Mouse (Mus musculus): ENCODE results near the gene Ptrh1.

Gene Ptrh1

DNA sequence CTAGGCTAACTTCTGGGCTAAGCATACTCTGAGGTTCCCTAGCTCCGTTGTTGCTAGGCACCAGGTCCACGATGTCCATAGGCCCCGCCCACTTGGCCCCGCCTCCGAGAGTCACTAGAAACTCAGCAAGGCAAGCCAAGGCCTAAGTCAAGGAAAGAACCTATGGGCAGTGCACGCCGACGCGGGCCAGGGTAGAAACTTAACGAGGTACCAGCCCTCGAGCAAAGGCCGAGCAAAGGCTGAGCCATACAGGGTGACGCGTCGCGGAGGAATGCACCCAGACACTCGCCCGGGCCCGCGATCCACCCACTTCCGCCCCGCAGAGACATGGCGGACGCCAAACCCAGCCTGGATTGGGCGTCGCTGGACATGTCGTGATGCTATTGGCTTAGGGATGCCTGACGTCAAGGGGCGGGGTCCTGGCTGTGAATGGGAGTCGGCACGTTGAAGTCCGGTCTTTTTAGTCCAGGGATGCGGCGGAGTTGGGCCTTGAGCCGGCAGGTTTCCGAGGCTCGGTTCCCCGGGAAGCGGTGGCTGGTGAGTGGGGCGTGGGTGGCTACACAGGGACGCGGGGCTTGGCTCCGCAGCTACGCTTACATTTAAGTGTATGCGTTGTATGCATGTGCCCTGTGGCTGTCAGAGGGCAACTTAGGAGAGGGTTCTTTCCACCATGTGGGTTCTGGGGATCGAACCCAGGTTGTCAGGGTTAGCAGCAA, at the start of gene Ptrh1, which contains the start of gene Ttc16:
TSS of gene Ptrh1 (plus strand) at position 428 of the 716 bp plus-strand sequence.
TSS of gene Ttc16 (minus strand) at position 275 of the 716 bp plus-strand sequence.
- peak; percentile 96 for DNase-seq

- DNase-seq = peak; percentile 92
Measured at GRCm38 (mm10) chr2:32727435-32727834, 48.2 kb upstream of the Ptrh1 start.

- no peak for DNase-seq
Measured at GRCm38 (mm10) chr2:32728463-32728862, 47.1 kb upstream of the Ptrh1 start.

- no peak for DNase-seq
Measured at GRCm38 (mm10) chr2:32729547-32729946, 46.0 kb upstream of the Ptrh1 start.

GRCm38 (mm10) chr2:32730854-32731253, 44.7 kb upstream of the Ptrh1 start:
- DNase-seq = no peak

GRCm38 (mm10) chr2:32731911-32732310, 43.7 kb upstream of the Ptrh1 start:
- no peak for DNase-seq

DNA sequence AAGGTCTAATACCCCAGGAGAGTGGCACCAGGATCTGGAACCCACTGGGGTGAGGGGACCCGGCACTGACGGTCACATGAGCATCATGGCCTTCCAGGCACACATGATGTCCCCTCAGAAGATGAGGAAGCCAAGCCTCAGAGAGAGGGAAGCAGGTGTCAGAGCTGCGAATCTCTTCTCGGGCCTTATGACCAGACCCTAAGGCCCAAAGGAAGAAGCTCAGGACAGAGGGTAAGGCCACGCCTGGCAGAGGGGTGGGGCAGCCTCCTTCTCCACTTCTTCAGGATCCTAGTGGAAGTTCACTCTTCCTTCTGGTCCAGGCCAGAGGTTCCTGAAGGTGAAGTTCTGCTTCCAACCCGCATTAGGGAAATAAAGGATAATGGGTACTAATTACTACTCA, 42.9 kb upstream of the Ptrh1 start:
- no peak for DNase-seq

- DNase-seq = no peak
Measured at GRCm38 (mm10) chr2:32734480-32734879, 41.1 kb upstream of the Ptrh1 start.

DNA sequence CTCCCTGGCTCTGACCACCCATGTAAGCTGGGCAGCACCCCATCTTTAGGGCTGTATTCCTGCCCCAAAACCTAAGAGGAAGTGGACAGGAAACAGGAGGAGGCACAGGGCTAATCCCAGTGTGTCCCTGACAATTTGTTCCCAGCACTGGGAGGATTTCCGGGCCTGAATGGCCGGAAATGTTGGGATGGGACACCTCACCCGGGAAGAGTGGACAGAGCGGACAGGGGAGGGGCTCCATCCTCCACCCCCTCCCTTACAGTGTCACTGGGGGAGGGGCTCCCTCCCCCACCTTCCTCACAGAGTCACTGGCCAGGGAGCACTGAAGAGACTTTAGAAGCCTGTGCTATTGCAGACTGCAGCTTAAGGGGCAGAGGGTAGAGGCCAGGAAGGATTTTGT, 40.7 kb upstream of the Ptrh1 start:
- no peak for DNase-seq

GRCm38 (mm10) chr2:32736306-32736829, 39.2 kb upstream of the Ptrh1 start:
- DNase-seq = no peak

- no peak for DNase-seq
Measured at GRCm38 (mm10) chr2:32737008-32737407, 38.6 kb upstream of the Ptrh1 start.

- no peak for DNase-seq
Measured at GRCm38 (mm10) chr2:32739311-32739710, 36.3 kb upstream of the Ptrh1 start.

- no peak for DNase-seq
Measured at GRCm38 (mm10) chr2:32740916-32741272, 34.7 kb upstream of the Ptrh1 start, which contains the start of gene 6330409D20Rik. Gene 6330409D20Rik (minus strand): TSS chr2:32741016.

DNA sequence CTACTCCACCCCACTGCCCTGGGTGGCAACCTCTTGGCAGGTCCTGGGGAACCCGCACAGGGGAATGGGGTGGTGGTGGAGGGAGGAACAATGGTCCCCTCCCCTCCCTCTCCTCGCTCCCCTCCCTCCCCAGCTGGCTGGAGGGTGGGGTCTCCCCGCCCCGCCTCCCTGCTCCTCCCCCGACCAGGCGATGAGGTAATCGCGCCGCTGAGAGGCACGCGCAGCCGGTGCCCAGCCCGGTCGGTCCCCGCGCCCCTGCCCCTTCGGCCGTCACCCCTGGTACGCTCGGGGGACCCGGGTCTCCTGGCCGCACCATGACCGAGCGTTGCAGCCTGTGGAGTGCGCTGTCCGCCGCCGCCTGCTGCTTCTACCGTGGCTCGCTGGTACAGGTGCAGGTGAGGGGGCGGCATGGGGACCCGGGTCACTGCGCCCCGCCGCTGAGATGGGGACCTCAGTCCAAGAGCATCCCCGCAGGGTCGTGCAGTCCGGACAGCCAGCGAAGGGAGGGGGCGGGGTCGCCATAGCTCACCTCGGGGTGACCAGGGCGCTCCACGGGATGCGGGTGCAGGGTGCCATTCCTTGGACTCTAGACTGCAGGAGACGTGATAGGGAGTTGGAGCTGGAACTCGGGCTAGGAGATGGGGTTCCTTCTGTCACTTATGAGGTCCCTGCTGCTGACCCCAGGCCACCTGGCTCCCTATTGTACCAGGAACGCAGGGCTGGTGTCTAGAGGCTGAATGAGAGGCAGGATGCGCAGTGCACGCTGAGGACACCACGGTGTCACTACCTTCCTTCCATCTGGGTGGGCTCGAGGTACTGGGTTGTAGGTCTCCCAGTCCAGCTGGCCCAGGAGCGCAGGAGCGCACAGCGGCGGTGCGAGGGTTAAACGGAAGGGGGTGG, 34.1 kb upstream of the Ptrh1 start:
- DNase-seq = peak; percentile 77

GRCm38 (mm10) chr2:32742173-32742531, 33.4 kb upstream of the Ptrh1 start:
- peak; percentile 91 for DNase-seq

- DNase-seq = no peak
Measured at GRCm38 (mm10) chr2:32744272-32744982, 31.2 kb upstream of the Ptrh1 start.

- no peak for DNase-seq
Measured at GRCm38 (mm10) chr2:32749082-32749481, 26.5 kb upstream of the Ptrh1 start.

DNA sequence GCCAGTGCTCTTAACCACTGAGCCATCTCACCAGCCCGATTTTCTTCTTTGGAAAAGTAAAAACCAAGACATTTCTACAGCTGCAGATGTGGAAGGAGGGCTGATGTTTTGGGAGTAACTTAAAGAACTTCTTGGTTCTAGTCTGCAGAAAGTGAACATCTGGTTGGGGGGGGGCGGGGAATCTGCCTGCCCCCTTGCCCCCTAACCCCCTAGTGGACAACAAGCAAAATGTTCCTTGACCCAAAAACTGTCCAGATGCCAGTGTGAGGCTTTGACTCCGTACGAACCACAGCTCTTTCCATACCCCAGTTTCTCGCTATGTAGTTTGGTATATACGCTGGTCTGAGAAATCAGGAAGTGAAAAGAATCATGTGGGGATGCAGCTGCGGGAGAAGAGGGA, 25.4 kb upstream of the Ptrh1 start:
- DNase-seq = no peak

- DNase-seq = no peak
Measured at GRCm38 (mm10) chr2:32750887-32751664, 24.5 kb upstream of the Ptrh1 start.

DNA sequence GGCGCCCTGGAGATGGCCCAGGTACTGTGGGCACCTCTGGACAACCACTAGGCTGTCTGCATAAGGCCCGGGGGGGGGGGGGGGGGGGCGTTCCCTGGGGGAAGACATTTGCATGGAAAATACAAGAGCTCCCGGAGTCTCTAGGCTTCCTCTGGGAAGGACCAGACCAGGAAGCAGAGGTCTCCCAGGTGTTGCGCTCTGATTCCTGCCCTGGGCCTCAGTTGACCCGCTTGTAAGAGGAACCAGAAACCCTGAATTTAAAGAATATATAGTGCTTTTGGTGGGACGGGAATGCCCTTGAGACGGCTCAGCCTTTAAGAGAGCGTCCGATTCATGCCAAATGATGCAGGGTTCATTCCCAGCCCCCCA, 23.9 kb upstream of the Ptrh1 start:
- DNase-seq = no peak

GRCm38 (mm10) chr2:32752181-32752580, 23.4 kb upstream of the Ptrh1 start:
- no peak for DNase-seq

DNA sequence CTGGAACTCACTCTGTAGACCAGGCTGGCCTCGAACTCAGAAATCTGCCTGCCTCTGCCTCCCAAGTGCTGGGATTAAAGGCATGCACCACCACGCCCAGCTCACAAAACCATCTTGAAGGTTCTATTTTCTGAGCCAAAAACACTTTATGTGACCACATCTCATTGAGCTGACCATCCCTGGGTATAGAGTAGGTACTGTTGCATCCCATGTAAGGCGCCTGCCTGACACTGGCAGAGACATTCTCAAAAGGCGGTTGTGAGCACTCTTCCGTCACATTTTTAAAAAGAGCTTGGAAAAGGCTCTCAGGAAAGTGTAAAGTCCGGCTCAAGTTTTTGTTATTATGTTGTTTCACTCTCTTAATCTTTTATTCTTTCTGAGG, 18.9 kb upstream of the Ptrh1 start:
- no peak for DNase-seq

Measured in cerebellum, adult 11-12 months (tissue).